In genomic region chr1:78846471-78846870, GRCm38 (mm10) we compare ENCODE assay signal across 9 mouse cellular contexts. TPM values are rescaled to one million over a fixed set of nuclear protein-coding genes. Genes with fewer than 3 reads are reported as not detected.
DNase-seq lines count a peak whose midpoint lies in the region; ATAC-seq and TF ChIP-seq lines count a peak whose summit lies in the region.
"Had no signal": no experiment of that assay in that cellular context is flagged by ENCODE, and none has a peak within 500 bp of the region (broad histone marks: within the 10 kb centered on the region; RNA-seq: fewer than 3 reads in every experiment).

No protein-coding gene starts in this region.

- intact Hi-C loops in heart, postnatal 25 days (cut with DNase I) = loop anchor here (5.0 kb wide), 1 partner anchor 119 kb away; no protein-coding TSS in a partner anchor
- intact Hi-C loops in gastrocnemius, adult 2 months (cut with DNase I) = loop anchor here (1.0 kb wide), 1 partner anchor 122 kb away; no protein-coding TSS in a partner anchor

- no peak for ATAC-seq in erythroid progenitor cell, adult 5-6 weeks (replicated peaks; ENCODE audit: low FRiP score, poor library complexity, severe bottlenecking)
- ATAC-seq in forebrain, embryonic 14.5 days = no peak

- no peaks in the 10 kb centered on the region for H3K4me1 ChIP-seq in forebrain, embryonic 14.5 days (ENCODE audit: control insufficient read depth, insufficient read depth, low read length)

- WGBS in forebrain, embryonic 14.5 days = 53% methylated on average over 2 of the region's 2 CpGs

- TF ChIP-seq CTCF in gastrocnemius, adult 2 months (IDR thresholded peaks at IDR 0.05) = peak; percentile 64

- no peak overlapping the region for H3K4me3 ChIP-seq in gastrocnemius, adult 2 months
- H3K4me3 ChIP-seq in forebrain, embryonic 14.5 days (ENCODE audit: low read depth, low read length) = no peak overlapping the region

- H3K4me2 ChIP-seq in forebrain, embryonic 14.5 days (ENCODE audit: low read length) = no peak overlapping the region

- peak; percentile 49 for DNase-seq in heart, adult 8-10 months (ENCODE audit: low spot score)
- DNase-seq in heart, postnatal 25 days (ENCODE audit: low spot score) = no peak
- peak; percentile 47 for DNase-seq in urinary bladder, postnatal 14 days (ENCODE audit: low spot score)
- no peak for DNase-seq in urinary bladder, adult 2 months (ENCODE audit: low spot score)
- peak; percentile 56 for DNase-seq in gastrocnemius, adult 2 months
- peak; percentile 62 for DNase-seq in lung, postnatal 25 days (ENCODE audit: low spot score)
- DNase-seq in forebrain, embryonic 14.5 days (ENCODE audit: low spot score) = no peak

- no peaks in the 10 kb centered on the region for H3K36me3 ChIP-seq in forebrain, embryonic 14.5 days (ENCODE audit: control insufficient read depth, insufficient read depth, low read length)

- no peaks in the 10 kb centered on the region for H3K27me3 ChIP-seq in forebrain, embryonic 14.5 days (replicated peaks; ENCODE audit: control insufficient read depth, insufficient read depth, low read length)

- H3K27ac ChIP-seq in gastrocnemius, adult 2 months = no peak overlapping the region
- H3K27ac ChIP-seq in forebrain, embryonic 14.5 days (ENCODE audit: low read depth, low read length) = no peak overlapping the region

- no peak overlapping the region for H3K9ac ChIP-seq in forebrain, embryonic 14.5 days (ENCODE audit: low read length)

- H3K9me3 ChIP-seq in forebrain, embryonic 14.5 days (replicated peaks; ENCODE audit: control insufficient read depth, low read length) = no peaks in the 10 kb centered on the region

RNA-seq across cellular contexts. Expression of gene Kcne4, which starts 29.9 kb away (rescaled TPM):
- total RNA-seq in heart, adult 8-10 months (2022) = 1 to 10 TPM; 1.1 to 1.9 (median 1.9) TPM
- total RNA-seq in heart, postnatal 25 days (2021) = 1 to 10 TPM; 1.2 to 2.1 TPM
- 17.3 and 19.4 TPM in 2 replicates for polyA plus RNA-seq in urinary bladder, adult 2 months (2012; rRNA removed)
- 1 to 10 TPM in 1 of 2 experiments, under 1 TPM in 1; 0.61 to 1.3 TPM for total RNA-seq in gastrocnemius, adult 2 months (2021)
- not detected in 2 replicates for total RNA-seq in erythroid progenitor cell, adult 5-6 weeks (2015; ENCODE audit: low replicate concordance)
- total RNA-seq in erythroid progenitor cell, adult 5-6 weeks (2017; ENCODE audit: low replicate concordance) = 0.77 TPM in 1 of 2 replicates, not detected in the other
- polyA plus RNA-seq in forebrain, embryonic 14.5 days (2014; fragmentation: Nextera tagmentation; extraction: Ambion mirVana) = 1.2 and 1.3 TPM in 2 replicates
- total RNA-seq: neutrophil, adult 5-6 weeks had no signal

Comparison
In these comparisons a context has a peak if more than half of its experiments do, and no peak if none do; other contexts are left out.
1. DNase-seq: peak in heart, adult 8-10 months (single experiment), urinary bladder, postnatal 14 days (single experiment), gastrocnemius, adult 2 months (single experiment) and lung, postnatal 25 days (single experiment); none in heart, postnatal 25 days (single experiment), urinary bladder, adult 2 months (single experiment) and forebrain, embryonic 14.5 days (single experiment).